Mouse (Mus musculus) cortical plate, adult 2 months (tissue): ENCODE measurements around the gene Snx6.

Source experiments
- CTCF ChIP-seq: fragments of 200-500 bp; IDR thresholded peaks from 2 replicates; pipeline ENCODE4 v1.5.1; 2011; ENCODE audit warnings: mild to moderate bottlenecking, control low read depth, low read length; ENCODE audit not compliant: insufficient read depth; ENCODE audit errors: extremely low read depth
- POLR2A ChIP-seq: fragments of 200-500 bp; IDR thresholded peaks from 2 replicates; pipeline ENCODE4 v1.6.1; 2011; ENCODE audit warnings: mild to moderate bottlenecking, low read length, control low read depth; ENCODE audit not compliant: insufficient read depth; ENCODE audit errors: extremely low read depth

GRCm38 (mm10) chr12:54748647-54749046 is 46.9 kb downstream of the Snx6 start:
- TF ChIP-seq CTCF (no peak), POLR2A (no peak)
